Mouse (Mus musculus) megakaryocyte, embryonic 14.5 days (primary cell): Measurements from ENCODE around the gene Atp6v0a4.

Experiments
- FLI1 ChIP-seq: IDR thresholded peaks from 2 replicates; pipeline ENCODE4 v1.6.1; 2012; ENCODE audit warnings: low read length, inconsistent platforms, mixed read lengths
- GATA1 ChIP-seq: IDR thresholded peaks from 3 replicates; pipeline ENCODE4 v1.6.1; 2012; ENCODE audit warnings: mixed read lengths, low read length, inconsistent platforms, borderline replicate concordance

DNA sequence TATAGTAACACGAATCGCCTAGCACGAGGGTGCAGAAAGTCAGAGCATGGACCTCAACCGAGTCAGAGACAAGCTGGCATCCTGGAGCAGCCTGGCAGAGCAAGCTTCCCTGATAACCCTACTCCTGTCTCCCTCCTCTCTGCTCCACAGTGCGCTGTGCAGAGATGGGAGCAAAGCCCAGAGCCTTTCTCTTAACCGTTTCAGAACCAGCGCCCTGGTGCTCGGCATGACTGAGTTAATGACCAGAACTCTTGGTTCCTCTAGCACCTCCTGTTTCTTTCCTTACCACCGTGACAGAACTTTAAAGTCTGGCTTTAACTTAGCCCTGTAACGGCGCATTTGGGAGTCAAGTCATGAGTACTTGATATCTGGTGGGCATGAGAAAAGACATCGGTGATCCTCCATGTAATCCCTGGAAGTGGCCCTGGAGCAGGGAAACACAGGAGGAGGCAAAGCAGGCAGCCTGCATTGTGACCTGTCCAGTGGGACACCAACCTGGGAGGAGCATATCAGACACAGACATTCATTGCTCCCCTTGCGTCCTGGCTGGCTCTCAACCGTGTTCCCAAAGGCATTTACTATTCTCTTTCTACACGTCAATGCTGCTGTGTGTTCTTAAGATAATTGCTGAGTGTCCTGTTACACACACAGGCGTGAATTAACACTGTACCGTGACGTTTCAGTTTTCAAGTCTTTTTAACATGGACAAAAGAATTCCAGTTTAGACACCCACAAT lies 747 bp downstream of the Atp6v0a4 start:
- TF ChIP-seq GATA1 (no peak), FLI1 (no peak)
